Mouse (Mus musculus) frontal cortex, postnatal 14 days (tissue): ENCODE measurements around the gene Parp16.
"Not testable (repeated sequence)": the region's sequence is repeated elsewhere in the genome, so short reads cannot be mapped to it uniquely, and the experiment has no call there.

Experiments
- DNase-seq, 2 experiments: peaks; one replicate each; pipeline ENCODE4 v3.0.0; 2022; ENCODE audit warnings: low spot score in 2 of 2

Gene Parp16

GRCm38 (mm10) chr9:65288252-65288651, 93.1 kb downstream of the Parp16 start:
- DNase-seq, result not testable (repeated sequence)
